Mouse (Mus musculus) limb, embryonic 15.5 days (tissue): ENCODE measurements around the gene Grm8. TPM values are rescaled to one million over a fixed set of nuclear protein-coding genes. Genes with fewer than 3 reads are reported as not detected.

ENCODE experiments used
- ATAC-seq: fragments of 200-750 bp; cut with Nextera tagmentation; 2 replicates; pipeline ENCODE4 v1.8.0; 2017; ENCODE audit warnings: low read depth, moderate TSS enrichment; ENCODE audit not compliant: insufficient number of reproducible peaks, low FRiP score, low TSS enrichment
- H3K27ac ChIP-seq: fragments of 300-500 bp; sonication (generic); 2 replicates; pipeline ENCODE4 v1.5.1; 2015; ENCODE audit warnings: moderate library complexity, mild to moderate bottlenecking, inconsistent platforms
- H3K27me3 ChIP-seq: fragments of 300-500 bp; sonication (generic); 2 replicates; pipeline ENCODE4 v1.6.1; 2015; ENCODE audit warnings: inconsistent platforms
- H3K36me3 ChIP-seq: fragments of 300-500 bp; sonication (generic); 2 replicates; pipeline ENCODE4 v1.6.1; 2015; ENCODE audit warnings: inconsistent platforms
- H3K4me1 ChIP-seq: fragments of 300-500 bp; sonication (generic); 2 replicates; pipeline ENCODE4 v1.6.1; 2015; ENCODE audit warnings: inconsistent platforms
- H3K4me2 ChIP-seq: fragments of 300-500 bp; sonication (generic); 2 replicates; pipeline ENCODE4 v1.6.1; 2015; ENCODE audit warnings: mild to moderate bottlenecking, inconsistent platforms
- H3K4me3 ChIP-seq: fragments of 300-500 bp; sonication (generic); 2 replicates; pipeline ENCODE4 v1.5.1; 2015; ENCODE audit warnings: mild to moderate bottlenecking, inconsistent platforms
- H3K9ac ChIP-seq: fragments of 300-500 bp; sonication (generic); 2 replicates; pipeline ENCODE4 v1.6.1; 2015; ENCODE audit warnings: inconsistent platforms
- H3K9me3 ChIP-seq: fragments of 300-500 bp; sonication (generic); 2 replicates; pipeline ENCODE4 v1.6.1; 2016; ENCODE audit warnings: inconsistent platforms
- WGBS: fragments of 180-500 bp; shearing (Covaris S2); methylation state at CpG from one replicate; pipeline ENCODE4 v1.1.7; 2015; 5-methylcytosine and 5-hydroxymethylcytosine counted together
- polyA plus RNA-seq: library from polyadenylated mRNA; unstranded; fragments of >200 nt; fragmentation: Nextera tagmentation; extraction: Ambion mirVana; gene quantifications from 2 replicates; pipeline ENCODE4 v1.2.1, GENCODE M21; 2015

Grm8 gene
- polyA plus RNA-seq, 1 experiment from 2014 or later: 1.3 TPM

DNA sequence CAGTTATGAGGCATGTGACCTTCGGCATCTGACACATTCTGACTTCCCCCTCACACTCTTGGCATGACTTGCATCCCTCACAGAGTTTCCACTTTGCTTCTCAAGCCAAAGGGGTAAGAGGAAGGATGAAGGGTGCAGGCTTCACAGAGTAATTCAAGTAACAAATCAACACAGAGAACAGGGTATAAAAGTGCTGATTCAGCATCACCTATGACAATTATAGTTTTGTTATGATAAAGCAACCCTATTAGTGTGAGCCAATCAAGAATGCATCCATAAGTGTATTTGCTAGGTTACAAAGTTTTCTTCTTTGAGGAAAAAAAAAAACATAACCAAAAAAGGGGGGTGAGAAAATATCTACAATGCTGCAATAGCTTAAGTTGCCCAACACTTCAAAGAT lies 117.3 kb downstream of the Grm8 start:
- H3K9me3 ChIP-seq: no peaks in the 10 kb centered on the region
- H3K9ac ChIP-seq: no peak overlapping the region
- ATAC-seq: no peak
- no peak overlapping the region for H3K27ac ChIP-seq
- H3K4me3 ChIP-seq: no peak overlapping the region
- H3K27me3 ChIP-seq: no peaks in the 10 kb centered on the region
- H3K36me3 ChIP-seq: no peaks in the 10 kb centered on the region
- WGBS: 86% methylated on average over 1 of the region's 1 CpGs
- H3K4me2 ChIP-seq: no peak overlapping the region
- H3K4me1 ChIP-seq: no peaks in the 10 kb centered on the region

DNA sequence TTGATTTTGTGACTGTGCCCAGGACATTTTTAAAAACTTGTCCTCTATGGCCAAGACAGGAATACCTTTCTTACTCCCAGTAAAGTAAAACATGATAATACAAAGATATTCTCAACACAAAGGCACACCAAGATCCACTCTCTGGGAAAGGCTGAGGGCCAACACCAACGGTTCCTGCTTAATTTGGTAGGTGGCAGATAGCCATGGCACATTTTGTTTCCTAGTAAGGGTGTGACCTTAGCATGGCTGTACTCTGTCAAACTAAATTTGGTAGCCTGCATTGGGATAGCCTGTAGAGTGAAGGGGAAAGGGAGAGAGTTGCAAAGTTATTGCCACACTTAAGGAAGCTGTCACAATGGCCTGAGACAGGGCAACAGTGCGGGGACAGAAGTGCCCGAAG lies 128.0 kb downstream of the Grm8 start:
- 89% methylated on average over 3 of the region's 3 CpGs for WGBS
- ATAC-seq: no peak
- Histone ChIP-seq H3K36me3 (no peaks in the 10 kb centered on the region), H3K27ac (no peak overlapping the region), H3K4me3 (no peak overlapping the region), H3K9ac (no peak overlapping the region), H3K4me2 (no peak overlapping the region), H3K27me3 (no peaks in the 10 kb centered on the region), H3K9me3 (no peaks in the 10 kb centered on the region), H3K4me1 (no peaks in the 10 kb centered on the region)

DNA sequence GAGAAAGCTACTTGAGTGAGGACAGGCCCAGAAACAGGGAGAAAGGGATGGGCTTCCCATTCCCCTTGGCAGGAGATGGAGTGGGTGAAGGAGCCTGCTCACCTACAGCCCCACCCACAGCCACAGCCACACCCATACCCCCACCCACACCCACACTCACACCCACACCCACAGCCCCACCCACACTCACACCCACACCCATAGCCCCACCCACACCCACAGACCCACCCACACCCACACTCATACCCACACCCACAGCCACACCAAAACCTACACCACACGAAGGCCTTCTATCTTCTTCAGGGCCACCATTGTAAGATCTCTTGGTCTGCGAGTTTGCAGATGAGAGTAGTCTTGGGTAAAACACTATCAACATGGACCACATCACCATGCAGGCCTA lies 137.7 kb downstream of the Grm8 start:
- ATAC-seq: no peak
- no peak overlapping the region for H3K9ac ChIP-seq

DNA sequence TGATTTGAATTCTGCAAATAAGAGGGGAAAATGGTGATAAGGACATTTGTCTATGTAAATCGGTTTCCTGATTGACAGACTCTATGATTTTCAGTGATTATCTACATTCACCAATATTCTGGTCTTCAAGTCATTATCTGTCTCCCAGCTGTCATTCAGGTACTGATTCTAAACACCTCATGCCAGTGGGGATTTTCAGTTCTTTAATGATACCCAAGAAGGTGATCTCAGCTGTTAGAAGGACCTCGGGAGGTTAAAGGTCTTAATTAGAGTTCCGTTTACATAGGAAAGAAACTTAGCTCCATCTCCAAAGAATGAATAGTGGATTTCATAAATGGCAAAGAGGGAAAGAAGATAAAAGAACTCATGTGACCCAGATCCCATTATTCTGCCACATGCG lies 143.7 kb downstream of the Grm8 start:
- ATAC-seq: no peak
- Histone ChIP-seq H3K27me3 (no peaks in the 10 kb centered on the region), H3K27ac (no peak overlapping the region), H3K4me3 (no peak overlapping the region), H3K4me1 (no peaks in the 10 kb centered on the region), H3K9ac (no peak overlapping the region), H3K36me3 (no peaks in the 10 kb centered on the region), H3K9me3 (no peaks in the 10 kb centered on the region), H3K4me2 (no peak overlapping the region)
- 69% methylated on average over 4 of the region's 4 CpGs for WGBS

More for the DNA sequence above, 137.7 kb downstream of the Grm8 start:
- Histone ChIP-seq H3K27me3 (no peaks in the 10 kb centered on the region), H3K4me2 (no peak overlapping the region), H3K27ac (no peak overlapping the region), H3K4me3 (no peak overlapping the region), H3K4me1 (no peaks in the 10 kb centered on the region), H3K36me3 (no peaks in the 10 kb centered on the region), H3K9me3 (no peaks in the 10 kb centered on the region)
- WGBS: 88% methylated on average over 2 of the region's 2 CpGs

DNA sequence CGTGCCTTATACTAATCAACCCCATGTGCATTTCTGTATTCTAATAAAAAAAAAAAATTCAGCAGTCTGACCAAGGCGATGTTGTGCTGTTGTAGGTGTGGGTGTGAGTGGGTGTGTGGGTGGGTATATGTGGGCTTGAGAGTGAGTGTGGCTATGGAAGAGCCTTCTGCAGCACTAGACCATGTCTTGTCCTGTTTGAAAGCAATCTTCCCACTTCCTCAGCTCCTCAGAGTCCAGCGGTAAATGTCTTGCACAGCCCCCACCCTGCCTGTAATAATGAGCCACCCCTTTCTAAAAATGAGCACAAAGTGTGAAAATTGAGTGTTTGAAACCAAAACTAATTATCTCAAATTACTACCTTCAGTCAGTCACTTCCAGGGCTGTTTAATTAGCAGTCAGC lies 152.4 kb downstream of the Grm8 start:
- Histone ChIP-seq H3K9me3 (no peaks in the 10 kb centered on the region), H3K4me1 (no peaks in the 10 kb centered on the region)

DNA sequence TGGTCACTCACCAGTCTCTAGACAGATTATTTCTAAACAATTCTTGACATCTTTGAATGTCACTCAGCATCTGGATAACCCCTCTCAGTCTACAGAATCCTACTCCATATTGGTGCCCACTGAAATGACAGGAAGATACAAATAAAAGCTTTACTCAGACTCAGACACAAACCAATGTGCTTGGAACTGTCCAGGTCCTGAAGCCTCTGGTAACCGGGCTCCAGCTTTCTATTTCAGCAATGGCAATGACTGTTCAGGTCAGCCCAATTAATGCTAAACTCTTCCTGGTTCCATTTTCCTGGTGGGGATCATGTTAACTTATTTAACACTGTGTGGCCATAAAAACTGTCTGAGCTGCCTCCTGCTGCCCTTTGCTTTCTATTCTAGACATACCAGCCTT lies 153.0 kb downstream of the Grm8 start:
- ATAC-seq: no peak
- no peak overlapping the region for H3K4me2 ChIP-seq
- H3K36me3 ChIP-seq: no peaks in the 10 kb centered on the region
- H3K27me3 ChIP-seq: no peaks in the 10 kb centered on the region
- no peak overlapping the region for H3K27ac ChIP-seq
- no peaks in the 10 kb centered on the region for H3K9me3 ChIP-seq
- 32% methylated on average over 1 of the region's 1 CpGs for WGBS
- H3K4me3 ChIP-seq: no peak overlapping the region
- no peak overlapping the region for H3K9ac ChIP-seq
- no peaks in the 10 kb centered on the region for H3K4me1 ChIP-seq

More for the DNA sequence above, 152.4 kb downstream of the Grm8 start:
- no peaks in the 10 kb centered on the region for H3K36me3 ChIP-seq
- H3K9ac ChIP-seq: no peak overlapping the region
- no peak overlapping the region for H3K4me2 ChIP-seq
- 63% methylated on average over 3 of the region's 3 CpGs for WGBS
- H3K27ac ChIP-seq: no peak overlapping the region
- no peak overlapping the region for H3K4me3 ChIP-seq
- ATAC-seq: no peak
- no peaks in the 10 kb centered on the region for H3K27me3 ChIP-seq

DNA sequence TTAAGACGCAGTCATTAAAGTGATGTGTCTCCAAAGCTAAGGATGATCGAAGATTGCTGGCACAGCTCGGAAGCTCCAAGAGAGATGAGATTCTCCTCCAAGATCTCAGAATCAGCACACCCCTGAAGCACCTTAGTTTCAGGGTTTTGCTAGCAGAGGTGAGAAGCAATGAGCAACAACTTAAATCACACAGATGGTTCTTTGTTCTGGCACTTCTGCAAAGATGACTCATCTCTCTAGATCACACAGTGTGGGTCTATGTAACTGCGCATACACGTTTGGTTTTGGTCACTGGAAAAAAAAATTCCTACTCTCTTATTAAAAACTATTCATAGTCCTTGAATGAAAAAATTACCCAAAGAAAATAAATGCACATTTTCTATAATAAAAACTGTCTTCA lies 157.6 kb downstream of the Grm8 start:
- Histone ChIP-seq H3K36me3 (no peaks in the 10 kb centered on the region), H3K4me1 (no peaks in the 10 kb centered on the region), H3K9me3 (no peaks in the 10 kb centered on the region), H3K4me2 (no peak overlapping the region), H3K27me3 (no peaks in the 10 kb centered on the region), H3K4me3 (no peak overlapping the region), H3K27ac (no peak overlapping the region), H3K9ac (no peak overlapping the region)
- 86% methylated on average over 5 of the region's 5 CpGs for WGBS
- no peak for ATAC-seq

DNA sequence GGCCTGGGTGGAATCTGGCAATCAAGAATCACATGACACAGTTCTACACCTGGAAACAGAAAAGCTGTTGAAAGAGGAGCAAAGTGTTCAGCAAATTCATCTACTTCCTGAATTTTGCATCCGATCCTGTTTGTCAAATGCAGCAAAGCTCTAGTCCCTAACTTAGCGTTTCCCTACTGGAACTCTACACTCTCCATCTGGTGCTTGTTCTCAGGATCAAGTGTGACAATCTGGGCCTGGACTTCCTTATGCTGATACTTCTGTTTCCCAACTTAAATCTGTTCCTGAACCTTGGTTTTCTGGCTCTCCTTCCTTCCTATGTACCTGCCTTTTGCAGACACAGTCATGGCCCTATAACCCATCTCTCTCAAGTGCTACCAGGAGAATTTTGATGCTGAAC lies 166.1 kb downstream of the Grm8 start:
- WGBS: 61% methylated on average over 2 of the region's 2 CpGs

DNA sequence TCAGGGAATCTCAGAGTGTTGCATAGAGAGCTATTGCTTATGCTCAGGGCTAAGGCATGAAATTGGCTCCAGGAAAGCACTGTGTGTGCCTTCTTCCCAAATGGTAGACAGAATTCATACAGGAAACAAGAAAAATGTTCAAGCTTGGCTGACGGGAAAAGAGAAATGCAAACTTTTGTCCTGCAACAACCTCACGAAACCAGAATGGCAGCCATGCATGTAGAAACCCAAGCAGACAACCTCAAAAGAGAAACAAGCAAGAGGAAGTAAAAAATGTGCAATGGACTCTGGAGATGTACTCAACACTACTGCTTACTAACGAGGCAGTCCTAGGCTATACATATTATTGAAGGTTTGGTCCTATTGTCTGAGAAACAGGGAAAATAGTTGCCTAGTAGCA lies 167.9 kb downstream of the Grm8 start:
- H3K9me3 ChIP-seq: no peaks in the 10 kb centered on the region
- H3K4me1 ChIP-seq: no peaks in the 10 kb centered on the region
- H3K27me3 ChIP-seq: no peaks in the 10 kb centered on the region
- no peak overlapping the region for H3K4me3 ChIP-seq
- no peak overlapping the region for H3K27ac ChIP-seq
- no peak overlapping the region for H3K4me2 ChIP-seq
- WGBS: 79% methylated on average over 3 of the region's 3 CpGs
- no peak overlapping the region for H3K9ac ChIP-seq
- no peak for ATAC-seq
- H3K36me3 ChIP-seq: no peaks in the 10 kb centered on the region

More for the DNA sequence above, 166.1 kb downstream of the Grm8 start:
- Histone ChIP-seq H3K4me3 (no peak overlapping the region), H3K4me1 (no peaks in the 10 kb centered on the region), H3K4me2 (no peak overlapping the region), H3K27me3 (no peaks in the 10 kb centered on the region), H3K9me3 (no peaks in the 10 kb centered on the region), H3K36me3 (no peaks in the 10 kb centered on the region), H3K9ac (no peak overlapping the region), H3K27ac (no peak overlapping the region)
- ATAC-seq: no peak

DNA sequence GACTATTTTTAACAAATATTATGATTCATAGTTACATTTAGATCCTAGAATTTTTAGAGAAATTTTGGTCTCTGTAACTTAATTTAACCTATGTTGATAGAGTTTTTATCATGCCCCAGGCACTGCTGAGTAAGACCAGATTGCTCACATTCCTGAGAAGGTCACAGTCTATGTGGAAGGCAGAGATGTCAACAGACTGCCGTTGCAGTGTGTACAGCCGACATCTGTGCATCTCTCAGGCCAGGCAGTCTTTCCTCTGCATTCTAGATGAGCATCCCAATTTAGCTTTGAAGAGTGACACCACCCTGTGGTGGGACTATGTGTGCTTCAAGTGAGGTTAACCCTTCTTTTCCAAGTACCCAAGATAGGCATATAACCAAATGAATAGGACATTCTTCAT lies 169.7 kb downstream of the Grm8 start:
- no peak overlapping the region for H3K4me2 ChIP-seq
- H3K27ac ChIP-seq: no peak overlapping the region
- no peak overlapping the region for H3K4me3 ChIP-seq
- no peak for ATAC-seq
- H3K36me3 ChIP-seq: no peaks in the 10 kb centered on the region
- no peaks in the 10 kb centered on the region for H3K9me3 ChIP-seq
- no peaks in the 10 kb centered on the region for H3K27me3 ChIP-seq
- H3K4me1 ChIP-seq: no peaks in the 10 kb centered on the region
- no peak overlapping the region for H3K9ac ChIP-seq
- 45% methylated on average over 2 of the region's 2 CpGs for WGBS

DNA sequence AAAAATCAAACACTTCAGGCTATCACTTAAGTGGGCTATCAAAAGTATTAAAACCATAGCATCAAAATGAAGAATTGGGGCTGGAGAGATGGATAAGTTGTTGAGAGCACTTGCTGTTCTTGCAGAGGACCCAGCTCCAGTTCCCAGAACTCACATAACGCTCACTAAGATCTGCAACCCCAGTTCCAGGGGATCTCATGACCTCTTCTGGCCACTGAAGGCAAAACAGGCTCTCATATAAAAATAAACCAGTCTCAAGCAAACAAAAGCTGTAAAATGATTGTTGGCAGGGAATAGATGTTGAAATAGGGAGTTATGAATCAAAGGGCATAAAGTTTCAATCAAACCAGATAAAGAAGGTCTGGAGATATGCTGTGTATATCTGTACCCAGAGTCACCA lies 171.1 kb downstream of the Grm8 start:
- H3K4me1 ChIP-seq: no peaks in the 10 kb centered on the region
- ATAC-seq: no peak
- no peaks in the 10 kb centered on the region for H3K9me3 ChIP-seq
- 87% methylated on average over 1 of the region's 1 CpGs for WGBS
- no peak overlapping the region for H3K4me2 ChIP-seq
- no peaks in the 10 kb centered on the region for H3K27me3 ChIP-seq
- no peak overlapping the region for H3K4me3 ChIP-seq
- no peak overlapping the region for H3K27ac ChIP-seq
- H3K9ac ChIP-seq: no peak overlapping the region
- H3K36me3 ChIP-seq: no peaks in the 10 kb centered on the region

DNA sequence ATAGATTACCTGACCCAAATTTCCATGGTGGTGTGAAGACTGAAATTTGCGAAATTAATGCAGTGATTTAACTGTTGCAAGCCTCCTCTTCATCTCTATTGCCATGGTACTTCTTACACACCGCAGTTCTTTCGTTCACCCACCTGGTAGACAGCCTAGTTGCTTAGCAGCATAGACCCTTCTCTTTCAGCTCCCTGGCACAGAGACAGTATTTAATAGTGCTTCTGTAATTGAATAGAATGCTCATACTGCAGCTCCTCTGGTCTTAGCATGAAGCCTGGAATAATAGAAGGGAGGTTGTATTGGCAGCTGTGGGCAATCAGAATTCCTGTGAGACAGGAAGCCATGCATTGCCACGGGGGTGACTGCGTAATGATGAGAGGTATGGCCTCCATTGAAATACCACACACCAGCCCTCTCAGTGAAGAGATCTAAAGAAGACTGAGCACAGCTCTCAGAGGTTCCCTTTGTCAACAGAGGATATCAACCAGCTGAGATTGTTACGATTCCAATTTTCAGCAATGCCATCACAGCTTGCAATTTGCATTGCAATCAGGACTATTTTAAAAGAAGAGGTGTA lies 178.6 kb downstream of the Grm8 start:
- H3K27me3 ChIP-seq: no peaks in the 10 kb centered on the region
- H3K4me2 ChIP-seq: no peak overlapping the region
- H3K27ac ChIP-seq: no peak overlapping the region
- no peaks in the 10 kb centered on the region for H3K4me1 ChIP-seq
- WGBS: 73% methylated on average over 6 of the region's 6 CpGs
- H3K9me3 ChIP-seq: no peaks in the 10 kb centered on the region
- H3K9ac ChIP-seq: no peak overlapping the region
- ATAC-seq: no peak
- H3K4me3 ChIP-seq: no peak overlapping the region
- no peaks in the 10 kb centered on the region for H3K36me3 ChIP-seq

DNA sequence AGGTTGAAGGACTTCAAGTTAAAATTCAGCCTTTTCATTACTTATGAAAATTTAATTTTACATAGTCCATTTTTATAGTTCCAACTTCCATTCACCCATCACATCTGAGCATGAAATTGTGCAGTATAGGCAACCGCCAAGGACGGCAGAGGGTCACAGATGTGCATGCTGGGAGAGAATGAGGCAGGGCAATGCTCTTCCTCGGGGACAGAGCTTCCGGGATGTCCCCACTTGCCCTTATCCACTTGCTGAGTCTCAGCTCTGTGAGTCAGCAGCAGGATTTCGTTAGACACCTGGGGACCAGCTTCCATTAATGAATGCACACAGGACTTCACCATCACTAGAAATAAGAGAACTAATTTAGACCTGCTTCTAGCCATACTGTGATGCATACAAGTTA lies 183.5 kb downstream of the Grm8 start:
- Histone ChIP-seq H3K9me3 (no peaks in the 10 kb centered on the region), H3K4me2 (no peak overlapping the region), H3K9ac (no peak overlapping the region), H3K4me3 (no peak overlapping the region), H3K27me3 (no peaks in the 10 kb centered on the region), H3K36me3 (no peaks in the 10 kb centered on the region), H3K27ac (no peak overlapping the region), H3K4me1 (no peaks in the 10 kb centered on the region)
- ATAC-seq: no peak
- 72% methylated on average over 5 of the region's 5 CpGs for WGBS
